Mouse (Mus musculus) skeletal muscle tissue, postnatal 0 days (tissue): ENCODE measurements around the gene Olfr1166. TPM values are rescaled to one million over a fixed set of nuclear protein-coding genes. Genes with fewer than 3 reads are reported as not detected.

ENCODE experiments used
- polyA plus RNA-seq: library from polyadenylated mRNA; unstranded; fragments of >200 nt; fragmentation: Nextera tagmentation; extraction: Ambion mirVana; gene quantifications from 2 replicates; pipeline ENCODE4 v1.2.1, GENCODE M21; 2015

The Olfr1166 gene
- polyA plus RNA-seq: not detected in 2 replicates

DNA sequence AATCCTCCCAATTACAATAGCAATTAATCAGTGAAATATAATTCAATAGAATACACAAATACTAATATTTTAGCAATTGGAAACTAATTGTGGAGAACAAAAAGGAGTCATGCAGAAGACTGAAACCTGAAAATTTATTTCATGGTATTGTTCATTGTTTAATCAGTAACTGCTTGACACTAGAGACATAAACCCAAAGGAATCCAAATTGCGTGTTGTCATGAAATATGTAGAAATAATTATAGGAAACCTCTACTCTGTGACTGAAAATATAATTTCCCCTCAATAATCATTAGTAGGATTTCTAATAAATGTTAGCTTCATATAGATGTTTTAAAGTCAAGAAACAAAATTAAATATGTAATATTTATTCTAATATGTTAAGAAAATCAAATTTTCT lies at the start of gene Olfr1166:
Gene Olfr1166, minus strand, starts transcription at position 101 of the 400 bp plus-strand sequence.

GRCm38 (mm10) chr2:88155093-88155492 lies 27.0 kb upstream of the Olfr1166 start, which contains the start of gene Olfr1167:
Gene Olfr1167, minus strand, starts transcription at chr2:88155193.

DNA sequence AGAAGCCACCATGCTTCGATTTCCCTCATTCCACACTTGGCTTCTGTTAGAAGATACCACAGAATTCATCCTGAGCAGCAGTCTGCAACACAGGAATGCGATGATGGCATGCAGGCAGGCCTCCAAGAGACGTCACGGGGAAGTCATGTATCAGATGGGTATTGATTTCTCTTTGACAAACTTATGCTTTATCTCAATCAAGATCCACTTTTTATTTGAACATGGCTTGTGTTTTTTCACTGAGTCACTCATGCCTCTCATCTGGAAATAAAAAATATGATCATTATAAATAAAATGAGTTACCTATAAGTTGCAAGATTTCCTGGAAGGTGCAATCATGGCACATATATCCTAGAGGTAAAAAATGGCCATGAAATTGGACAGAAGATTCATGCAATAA lies 34.2 kb downstream of the Olfr1166 start, which contains the start of gene Olfr1164:
Gene Olfr1164, minus strand, starts transcription at position 101 of the 400 bp plus-strand sequence.

Other genes starting within 250 kb of the Olfr1166 start
- gene Olfr1153, start 233.3 kb downstream of the Olfr1166 start, polyA plus RNA-seq: not detected in 2 replicates
- not detected in 2 replicates for gene Olfr1154, start 223.1 kb downstream of the Olfr1166 start, polyA plus RNA-seq
- not detected in 2 replicates for gene Olfr1155, start 183.1 kb downstream of the Olfr1166 start, polyA plus RNA-seq
- gene Olfr1156, start 175.2 kb downstream of the Olfr1166 start, polyA plus RNA-seq: not detected in 2 replicates
- not detected in 2 replicates for gene Olfr1157, start 160.0 kb downstream of the Olfr1166 start, polyA plus RNA-seq
- gene Olfr74, start 153.6 kb downstream of the Olfr1166 start, polyA plus RNA-seq: not detected in 2 replicates
- gene Olfr1158, start 138.2 kb downstream of the Olfr1166 start, polyA plus RNA-seq: not detected in 2 replicates
- not detected in 2 replicates for gene Olfr1160, start 120.0 kb downstream of the Olfr1166 start, polyA plus RNA-seq
- not detected in 2 replicates for gene Olfr1161, start 105.5 kb downstream of the Olfr1166 start, polyA plus RNA-seq
- not detected in 2 replicates for gene Olfr73, start 90.6 kb downstream of the Olfr1166 start, polyA plus RNA-seq
- gene Olfr1162, start 77.1 kb downstream of the Olfr1166 start, polyA plus RNA-seq: not detected in 2 replicates
- gene Olfr1163, start 56.4 kb downstream of the Olfr1166 start, polyA plus RNA-seq: not detected in 2 replicates
- not detected in 2 replicates for gene Olfr1164, start 34.3 kb downstream of the Olfr1166 start, polyA plus RNA-seq
- gene Olfr1167, start 26.9 kb upstream of the Olfr1166 start, polyA plus RNA-seq: not detected in 2 replicates
- not detected in 2 replicates for gene Olfr1168, start 53.6 kb upstream of the Olfr1166 start, polyA plus RNA-seq
- gene Olfr1170, start 100.1 kb upstream of the Olfr1166 start, polyA plus RNA-seq: not detected in 2 replicates
- not detected in 2 replicates for gene Olfr1173, start 151.6 kb upstream of the Olfr1166 start, polyA plus RNA-seq
- gene Olfr1174-ps, start 186.9 kb upstream of the Olfr1166 start, polyA plus RNA-seq: not detected in 2 replicates
- not detected in 2 replicates for gene Olfr1175-ps, start 198.9 kb upstream of the Olfr1166 start, polyA plus RNA-seq
- not detected in 2 replicates for gene Olfr1176, start 208.4 kb upstream of the Olfr1166 start, polyA plus RNA-seq
- not detected in 2 replicates for gene Olfr1177-ps, start 218.2 kb upstream of the Olfr1166 start, polyA plus RNA-seq